Mouse (Mus musculus): Measurements from ENCODE around the gene Ergic3. TPM values are rescaled to one million over a fixed set of nuclear protein-coding genes. Genes with fewer than 3 reads are reported as not detected.

The Ergic3 gene
- polyA plus RNA-seq (2014; fragmentation: Nextera tagmentation; extraction: Ambion mirVana) = 219 and 239 TPM in 2 replicates

GRCm38 (mm10) chr2:156007888-156008532, at the start of gene Ergic3, which contains the start of gene 6430550D23Rik:
Gene Ergic3 (plus strand): TSS chr2:156008045.
Gene 6430550D23Rik (minus strand): TSS chr2:156007977.
- Histone ChIP-seq H3K9me3 (ENCODE audit: low read depth, low read length) (no peaks in the 10 kb centered on the region), H3K36me3 (ENCODE audit: insufficient read depth) (peaks cover 32% of the 10 kb centered on the region), H3K27me3 (ENCODE audit: insufficient read depth, low read length) (no peaks in the 10 kb centered on the region), H3K4me2 (peak within 1 kb of the TSS; percentile 85), H3K9ac (peak within 1 kb of the TSS; percentile 76), H3K27ac (ENCODE audit: low read depth) (peak within 1 kb of the TSS; percentile 62; the same call in 1 of the 2 replicates), H3K4me1 (ENCODE audit: insufficient read depth) (no peaks in the 10 kb centered on the region), H3K4me3 (ENCODE audit: low read depth, low read length) (peak within 1 kb of the TSS; percentile 78)
- ATAC-seq (ENCODE audit: insufficient read depth) = peak; percentile 99
- TF ChIP-seq CTCF (IDR thresholded peaks at IDR 0.05; ENCODE audit: low read depth) = no peak
- DNase-seq = peak; percentile 98
- WGBS = under 1% methylated on average over 45 of the region's 45 CpGs

GRCm38 (mm10) chr2:155959981-155960380, 47.9 kb upstream of the Ergic3 start:
- H3K36me3 ChIP-seq (ENCODE audit: insufficient read depth) = peaks cover 37% of the 10 kb centered on the region
- DNase-seq (no peak), ATAC-seq (ENCODE audit: insufficient read depth) (no peak)
- H3K4me2 ChIP-seq = no peak overlapping the region
- H3K4me1 ChIP-seq (ENCODE audit: insufficient read depth) = 0 out of 2 replicates have a peak, but pooled peaks cover 7% of the 10 kb centered on the region
- no peak overlapping the region for H3K9ac ChIP-seq
- H3K9me3 ChIP-seq (ENCODE audit: low read depth, low read length) = no peaks in the 10 kb centered on the region
- WGBS = 70% methylated on average over 5 of the region's 5 CpGs
- no peak for TF ChIP-seq CTCF (IDR thresholded peaks at IDR 0.05; ENCODE audit: low read depth)
- no peaks in the 10 kb centered on the region for H3K27me3 ChIP-seq (ENCODE audit: insufficient read depth, low read length)
- H3K4me3 ChIP-seq (ENCODE audit: low read depth, low read length) = no peak overlapping the region
- no peak overlapping the region for H3K27ac ChIP-seq (ENCODE audit: low read depth)

GRCm38 (mm10) chr2:155961862-155962261, 46.0 kb upstream of the Ergic3 start:
- 0 out of 2 replicates have a peak, but pooled peaks cover 7% of the 10 kb centered on the region for H3K4me1 ChIP-seq (ENCODE audit: insufficient read depth)
- H3K27ac ChIP-seq (ENCODE audit: low read depth) = no peak overlapping the region
- H3K9ac ChIP-seq = no peak overlapping the region
- WGBS = 82% methylated on average over 10 of the region's 10 CpGs
- H3K4me2 ChIP-seq = no peak overlapping the region
- DNase-seq = no peak
- ATAC-seq (ENCODE audit: insufficient read depth) = no peak
- H3K4me3 ChIP-seq (ENCODE audit: low read depth, low read length) = no peak overlapping the region
- H3K9me3 ChIP-seq (ENCODE audit: low read depth, low read length) = no peaks in the 10 kb centered on the region
- H3K36me3 ChIP-seq (ENCODE audit: insufficient read depth) = peaks cover 54% of the 10 kb centered on the region
- no peak for TF ChIP-seq CTCF (IDR thresholded peaks at IDR 0.05; ENCODE audit: low read depth)
- no peaks in the 10 kb centered on the region for H3K27me3 ChIP-seq (ENCODE audit: insufficient read depth, low read length)

GRCm38 (mm10) chr2:155962991-155963390, 44.9 kb upstream of the Ergic3 start:
- H3K4me1 ChIP-seq (ENCODE audit: insufficient read depth) = no peaks in the 10 kb centered on the region
- WGBS = 43% methylated on average over 1 of the region's 1 CpGs
- no peak overlapping the region for H3K4me3 ChIP-seq (ENCODE audit: low read depth, low read length)
- H3K27me3 ChIP-seq (ENCODE audit: insufficient read depth, low read length) = no peaks in the 10 kb centered on the region
- ATAC-seq (ENCODE audit: insufficient read depth) = no peak
- peak; percentile 49 for TF ChIP-seq CTCF (IDR thresholded peaks at IDR 0.05; ENCODE audit: low read depth)
- H3K36me3 ChIP-seq (ENCODE audit: insufficient read depth) = peaks cover 65% of the 10 kb centered on the region
- peak; percentile 71 for DNase-seq
- no peaks in the 10 kb centered on the region for H3K9me3 ChIP-seq (ENCODE audit: low read depth, low read length)
- H3K4me2 ChIP-seq = no peak overlapping the region
- no peak overlapping the region for H3K27ac ChIP-seq (ENCODE audit: low read depth)
- no peak overlapping the region for H3K9ac ChIP-seq

GRCm38 (mm10) chr2:155973348-155973747, 34.5 kb upstream of the Ergic3 start:
- Histone ChIP-seq H3K4me1 (ENCODE audit: insufficient read depth) (no peaks in the 10 kb centered on the region), H3K9ac (no peak overlapping the region), H3K4me2 (no peak overlapping the region), H3K27me3 (ENCODE audit: insufficient read depth, low read length) (no peaks in the 10 kb centered on the region), H3K9me3 (ENCODE audit: low read depth, low read length) (no peaks in the 10 kb centered on the region), H3K36me3 (ENCODE audit: insufficient read depth) (peaks cover 88% of the 10 kb centered on the region), H3K27ac (ENCODE audit: low read depth) (no peak overlapping the region), H3K4me3 (ENCODE audit: low read depth, low read length) (no peak overlapping the region)
- 84% methylated on average over 6 of the region's 6 CpGs for WGBS
- DNase-seq (no peak), ATAC-seq (ENCODE audit: insufficient read depth) (no peak)
- no peak for TF ChIP-seq CTCF (IDR thresholded peaks at IDR 0.05; ENCODE audit: low read depth)

- no peak for ATAC-seq (ENCODE audit: insufficient read depth)
- TF ChIP-seq CTCF (IDR thresholded peaks at IDR 0.05; ENCODE audit: low read depth) = no peak
- DNase-seq = no peak
- H3K4me1 ChIP-seq (ENCODE audit: insufficient read depth) = no peaks in the 10 kb centered on the region
- WGBS = 66% methylated on average over 14 of the region's 14 CpGs
- H3K4me3 ChIP-seq (ENCODE audit: low read depth, low read length) = no peak overlapping the region
- no peaks in the 10 kb centered on the region for H3K27me3 ChIP-seq (ENCODE audit: insufficient read depth, low read length)
- H3K27ac ChIP-seq (ENCODE audit: low read depth) = no peak overlapping the region
- H3K4me2 ChIP-seq = no peak overlapping the region
- H3K36me3 ChIP-seq (ENCODE audit: insufficient read depth) = peaks cover 87% of the 10 kb centered on the region
- H3K9me3 ChIP-seq (ENCODE audit: low read depth, low read length) = no peaks in the 10 kb centered on the region
- H3K9ac ChIP-seq = no peak overlapping the region
Observed at GRCm38 (mm10) chr2:155974087-155974731, 33.6 kb upstream of the Ergic3 start.

GRCm38 (mm10) chr2:155979328-155979991, 28.4 kb upstream of the Ergic3 start:
- no peak overlapping the region for H3K4me3 ChIP-seq (ENCODE audit: low read depth, low read length)
- H3K36me3 ChIP-seq (ENCODE audit: insufficient read depth) = peaks cover 90% of the 10 kb centered on the region
- H3K27me3 ChIP-seq (ENCODE audit: insufficient read depth, low read length) = no peaks in the 10 kb centered on the region
- WGBS = 75% methylated on average over 5 of the region's 5 CpGs
- no peak overlapping the region for H3K4me2 ChIP-seq
- H3K9ac ChIP-seq = no peak overlapping the region
- no peaks in the 10 kb centered on the region for H3K9me3 ChIP-seq (ENCODE audit: low read depth, low read length)
- no peaks in the 10 kb centered on the region for H3K4me1 ChIP-seq (ENCODE audit: insufficient read depth)
- no peak overlapping the region for H3K27ac ChIP-seq (ENCODE audit: low read depth)
- ATAC-seq (ENCODE audit: insufficient read depth) = no peak
- no peak for TF ChIP-seq CTCF (IDR thresholded peaks at IDR 0.05; ENCODE audit: low read depth)
- peak; percentile 26 for DNase-seq

All from lung, embryonic 14.5 days (tissue).